8 mouse cellular contexts compared by ENCODE assay signal in the genomic region with DNA sequence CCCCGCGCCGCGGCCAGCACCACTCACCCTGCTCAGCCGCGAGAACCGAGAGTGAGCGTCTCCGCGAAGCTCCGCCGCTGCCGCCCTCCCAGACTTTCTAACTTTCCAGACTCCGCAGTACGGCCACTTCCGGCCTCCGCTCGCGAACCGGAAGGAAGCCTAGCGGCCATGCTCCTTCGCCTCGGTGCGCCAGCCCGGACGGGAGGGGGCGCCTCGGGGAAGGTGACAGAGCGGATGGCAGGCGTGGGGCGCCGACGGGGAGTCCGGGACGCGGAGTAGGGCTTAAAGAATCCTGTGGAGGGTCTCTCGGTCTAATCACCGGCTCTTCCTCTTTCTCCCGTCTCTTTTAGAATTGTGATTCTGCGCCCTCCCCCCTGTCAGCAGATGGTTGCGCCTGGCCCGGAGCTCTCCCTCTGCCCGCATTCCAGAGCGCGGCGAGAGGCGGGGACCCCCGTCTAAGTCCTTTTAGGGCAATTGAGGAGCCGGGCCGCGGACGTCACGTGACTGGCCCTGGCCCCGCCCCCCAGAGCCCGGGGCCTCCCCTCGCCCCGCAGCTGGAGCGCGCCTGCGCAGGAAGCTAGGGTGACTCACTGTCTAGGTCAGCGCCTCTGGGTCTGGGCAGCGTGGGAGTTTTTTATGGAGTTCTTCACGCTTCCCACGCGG. TPM values are rescaled to one million over a fixed set of nuclear protein-coding genes. Genes with fewer than 3 reads are reported as not detected.
DNase-seq lines count a peak whose midpoint lies in the region; ATAC-seq lines count a peak whose summit lies in the region.

Gene Myom1, plus strand, starts transcription at position 553 of the 663 bp plus-strand sequence.

- peak within 1 kb of the TSS; percentile 81 for H3K4me3 ChIP-seq in hindbrain, embryonic 11.5 days (ENCODE audit: low read depth, low read length)

- peak; percentile 100 for DNase-seq in Muller cell, postnatal 12 days (ENCODE audit: inconsistent ontology term)
- peak; percentile 96 for DNase-seq in cerebellum, adult 9-11 months
- peak; percentile 94 to 98 for DNase-seq in frontal cortex, adult 2 months (ENCODE audit: extremely low spot score in 1 of 2, low spot score in 1 of 2)
- DNase-seq in hindbrain, embryonic 11.5 days (ENCODE audit: low spot score): peak; percentile 99
- DNase-seq in layer of hippocampus, postnatal 10 days (ENCODE audit: low spot score in 2 of 2): peak; percentile 95 to 98
- peak; percentile 99 for DNase-seq in lung, postnatal 10 days
- DNase-seq in ovary, postnatal 36 days (ENCODE audit: low spot score): peak; percentile 100
- DNase-seq in thymus, postnatal 25 days: peak; percentile 99

- ATAC-seq in hindbrain, embryonic 11.5 days (ENCODE audit: low FRiP score): peak; percentile 97

- H3K9ac ChIP-seq in hindbrain, embryonic 11.5 days (ENCODE audit: low read depth, low read length): peak within 1 kb of the TSS; percentile 77

- peak within 1 kb of the TSS; percentile 93 for H3K27ac ChIP-seq in hindbrain, embryonic 11.5 days (ENCODE audit: low read depth, low read length)

- no peaks in the 10 kb centered on the region for H3K36me3 ChIP-seq in hindbrain, embryonic 11.5 days (ENCODE audit: control insufficient read depth, insufficient read depth, low read length)

- H3K9me3 ChIP-seq in hindbrain, embryonic 11.5 days (ENCODE audit: control insufficient read depth, low read length): no peaks in the 10 kb centered on the region

- under 1% methylated on average over 64 of the region's 65 CpGs for WGBS in hindbrain, embryonic 11.5 days

- H3K4me2 ChIP-seq in hindbrain, embryonic 11.5 days (replicated peaks; ENCODE audit: low read depth, low read length): peak within 1 kb of the TSS; percentile 52

- H3K4me1 ChIP-seq in hindbrain, embryonic 11.5 days (replicated peaks; ENCODE audit: control insufficient read depth, insufficient read depth, low read length): no peaks in the 10 kb centered on the region

- H3K27me3 ChIP-seq in hindbrain, embryonic 11.5 days (ENCODE audit: control insufficient read depth, insufficient read depth, low read length): no peaks in the 10 kb centered on the region

RNA-seq across cellular contexts. Expression of gene Myom1, which starts in this region (rescaled TPM):
- polyA plus RNA-seq in frontal cortex, adult 2 months (2012; rRNA removed): 2.8 and 3.7 TPM in 2 replicates
- 2.0 and 2.8 TPM in 2 replicates for polyA plus RNA-seq in hindbrain, embryonic 11.5 days (2014; fragmentation: Nextera tagmentation; extraction: Ambion mirVana)
- total RNA-seq in layer of hippocampus, postnatal 10 days (2021): 1 to 10 TPM; 5.0 to 6.0 TPM

Comparison
In these comparisons a context has a peak if more than half of its experiments do, and no peak if none do; other contexts are left out.
1. Peak in every context shown above with its lines: DNase-seq, ATAC-seq, H3K4me3 ChIP-seq and H3K27ac ChIP-seq.